Mouse (Mus musculus) adrenal gland, postnatal 4 days (tissue): ENCODE measurements around the gene Nosip. TPM values are rescaled to one million over a fixed set of nuclear protein-coding genes. Genes with fewer than 3 reads are reported as not detected.
"Not testable (repeated sequence)": the region's sequence is repeated elsewhere in the genome, so short reads cannot be mapped to it uniquely, and the experiment has no call there.

Experiments used
- DNase-seq, 2 experiments: peaks; one replicate each; pipeline ENCODE4 v3.0.0; 2021 to 2022; ENCODE audit warnings: low spot score in 2 of 2, mixed read lengths in 2 of 2
- total RNA-seq, 2 experiments: library from RNA; stranded (reverse); gene quantifications; 2 replicates each; pipeline ENCODE4 v1.2.3; 2021

Gene Nosip
- total RNA-seq, 2 experiments from 2014 or later = 61.1 to 71.2 TPM

DNA sequence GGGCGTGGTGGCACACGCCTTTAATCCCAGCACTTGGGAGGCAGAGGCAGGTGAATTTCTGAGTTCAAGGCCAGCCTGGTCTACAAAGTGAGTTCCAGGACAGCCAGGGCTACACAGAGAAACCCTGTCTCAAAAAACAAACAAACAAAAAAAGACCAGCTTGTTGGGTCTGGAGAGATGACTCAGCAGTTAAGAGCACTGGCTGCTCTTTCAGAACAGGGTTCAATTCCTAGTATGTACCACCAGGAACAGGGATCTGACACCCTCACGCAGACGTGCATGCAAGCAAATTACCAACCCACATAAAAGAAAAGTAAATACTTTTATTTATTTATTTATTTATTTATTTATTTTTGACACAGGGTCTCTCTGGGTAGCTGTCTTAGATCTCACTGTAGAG lies 47.9 kb downstream of the Nosip start:
- DNase-seq = not testable (repeated sequence)

DNA sequence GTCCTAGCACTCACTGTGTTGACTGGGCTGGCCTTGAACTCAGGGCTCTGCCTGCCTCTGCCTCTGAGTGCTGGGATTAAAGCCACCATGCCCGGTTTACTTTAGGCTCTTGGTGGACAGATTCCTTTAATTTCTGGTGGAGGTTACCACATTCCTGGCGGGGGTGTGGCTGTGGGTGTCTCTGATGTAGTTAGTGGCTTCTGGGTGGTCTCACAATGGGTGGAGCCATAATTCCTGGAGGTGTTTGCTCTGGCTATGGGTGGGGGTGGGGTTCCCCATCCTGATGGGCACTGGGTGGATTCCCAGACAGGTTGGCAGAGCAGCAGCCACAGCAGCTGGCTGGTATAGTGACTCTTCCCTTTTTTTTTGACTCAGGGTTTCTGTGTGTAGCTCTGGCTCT lies 49.7 kb downstream of the Nosip start:
- no peak for DNase-seq

DNA sequence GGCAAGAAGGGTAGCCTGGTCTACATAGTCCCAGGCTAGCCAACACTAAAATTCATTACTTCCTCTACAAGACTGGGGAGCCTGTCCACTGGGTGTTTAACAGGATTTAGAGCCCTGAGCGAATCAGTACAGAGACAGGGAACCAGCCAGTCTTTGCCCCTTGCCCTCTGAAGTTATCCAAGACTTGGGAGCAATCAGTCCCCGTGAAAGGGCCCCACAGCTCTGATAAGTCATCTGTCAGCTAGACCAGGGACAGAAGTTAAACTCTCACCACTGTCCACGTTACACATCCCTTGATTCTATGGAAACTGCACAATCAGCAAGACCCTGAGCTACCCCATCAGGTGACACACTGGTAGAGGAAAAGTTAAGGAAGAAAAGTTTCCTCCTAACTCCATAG lies 50.3 kb downstream of the Nosip start:
- no peak for DNase-seq

DNA sequence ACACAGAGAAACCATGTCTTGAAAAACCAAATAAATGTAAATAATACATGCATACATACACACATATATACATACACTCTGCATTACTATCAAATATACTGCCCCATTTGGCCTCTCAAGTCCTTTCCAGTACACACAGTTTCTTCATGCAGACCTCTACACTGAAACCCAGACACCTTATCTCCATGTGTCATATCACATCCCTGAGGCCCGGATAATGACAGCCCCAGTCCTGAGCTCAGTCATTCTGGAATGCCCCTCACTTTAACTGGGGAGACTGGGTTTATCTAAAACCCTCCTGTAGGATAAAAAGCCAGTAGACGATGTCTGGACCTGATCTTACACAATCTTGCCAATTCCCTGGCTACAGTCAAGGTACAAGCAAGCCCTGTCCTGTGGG lies 51.2 kb downstream of the Nosip start:
- DNase-seq = no peak

DNA sequence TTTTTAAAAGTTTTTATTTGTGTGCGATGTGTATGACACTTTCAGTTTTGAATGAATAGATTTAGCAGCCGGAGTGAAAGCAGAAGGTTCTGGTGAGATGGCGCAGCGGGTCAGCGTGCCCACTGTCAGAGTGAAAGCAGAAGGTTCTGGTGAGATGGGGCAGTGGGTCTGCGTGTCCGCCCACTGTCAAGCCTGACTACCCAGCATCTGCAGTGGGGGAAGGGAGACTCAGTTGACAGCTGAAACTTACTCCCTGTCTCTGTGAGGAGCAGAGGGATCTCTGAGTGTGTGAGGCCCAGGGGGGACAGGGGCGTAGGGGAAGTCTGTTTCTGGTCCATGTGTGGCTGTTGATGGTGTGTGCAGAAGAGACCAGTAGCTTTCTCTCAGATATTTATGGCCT lies 55.3 kb downstream of the Nosip start:
- DNase-seq = no peak

DNA sequence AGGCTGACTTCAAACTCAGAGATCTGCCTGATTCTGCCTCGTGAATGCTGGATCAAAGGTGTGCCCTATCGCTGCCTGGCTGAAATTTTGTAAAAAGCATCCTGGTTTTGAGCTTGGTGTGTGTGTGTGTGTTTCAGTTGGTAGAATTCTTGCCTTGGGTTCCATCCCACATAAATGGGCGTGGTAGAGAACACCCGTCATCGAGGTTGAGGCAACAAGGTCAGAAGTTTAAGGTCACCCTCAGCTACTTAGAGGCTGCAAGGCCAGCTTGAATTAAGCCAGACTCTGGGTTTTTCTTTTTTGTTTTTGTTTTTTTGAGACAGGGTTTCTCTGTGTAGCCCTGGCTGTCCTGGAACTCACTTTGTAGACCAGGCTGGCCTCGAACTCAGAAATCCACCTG lies 56.1 kb downstream of the Nosip start:
- no peak for DNase-seq

DNA sequence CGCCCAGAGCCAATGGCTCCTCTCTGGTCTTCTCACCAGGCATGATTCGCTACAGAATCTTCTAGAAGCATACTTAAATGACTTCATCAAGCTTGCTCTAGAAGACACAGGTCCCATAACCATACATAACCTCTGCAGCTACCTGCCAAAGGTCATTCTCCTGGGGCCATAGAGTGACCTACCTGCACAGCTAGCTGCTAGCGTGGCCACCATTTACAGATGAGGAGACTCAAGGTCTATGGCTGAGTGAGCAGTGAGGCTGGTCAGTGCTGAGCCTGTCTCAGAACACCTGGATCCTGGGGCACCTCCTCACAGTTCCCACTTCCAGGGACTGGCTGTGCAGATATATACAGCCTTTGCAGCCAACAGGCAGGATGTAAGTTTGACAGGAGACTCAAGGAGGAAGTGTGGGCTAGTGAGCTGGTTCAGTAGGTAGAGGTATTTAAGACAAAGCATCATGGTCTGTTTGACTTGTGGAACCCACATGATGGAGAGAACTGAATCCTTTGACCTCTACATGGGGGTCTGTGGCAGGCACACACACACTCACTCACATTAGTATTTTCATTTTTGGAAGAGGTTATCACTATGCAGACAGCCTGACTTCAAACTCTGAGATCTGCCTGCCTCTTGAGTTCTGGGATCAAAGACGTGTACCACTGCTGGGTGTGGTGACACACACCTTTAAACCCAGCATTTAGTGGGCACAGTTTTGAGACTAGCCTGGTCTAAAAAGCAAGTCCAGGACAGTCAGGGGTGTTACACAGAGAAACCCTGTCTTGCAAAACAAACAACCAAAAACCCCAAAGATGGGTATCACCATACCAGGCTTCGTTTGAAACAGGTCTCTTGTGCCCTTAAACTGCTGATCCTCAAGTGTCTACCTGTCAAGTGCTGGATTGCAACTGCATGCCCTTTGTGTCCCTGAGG lies 57.8 kb downstream of the Nosip start:
- DNase-seq = no peak

DNA sequence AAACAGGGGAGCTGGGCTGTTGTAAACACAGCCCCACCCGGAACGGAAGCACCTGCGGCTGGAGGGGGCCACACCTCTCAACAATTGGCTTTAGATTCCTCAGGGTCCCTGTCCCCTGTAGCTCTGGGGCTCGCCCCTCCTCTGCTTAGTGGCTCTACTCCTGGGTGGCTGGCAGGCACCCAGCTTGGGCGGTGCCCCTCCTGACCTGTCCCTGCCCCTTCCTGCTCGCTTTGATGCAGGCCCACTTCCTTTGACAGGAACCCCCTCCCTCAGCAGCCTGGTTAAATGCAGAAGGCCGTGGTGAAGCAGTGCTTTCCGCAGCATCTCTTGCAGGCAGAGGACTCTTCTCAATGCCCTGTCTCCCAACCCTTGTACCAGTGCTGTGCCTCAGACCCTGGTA lies 59.2 kb downstream of the Nosip start:
- no peak for DNase-seq

DNA sequence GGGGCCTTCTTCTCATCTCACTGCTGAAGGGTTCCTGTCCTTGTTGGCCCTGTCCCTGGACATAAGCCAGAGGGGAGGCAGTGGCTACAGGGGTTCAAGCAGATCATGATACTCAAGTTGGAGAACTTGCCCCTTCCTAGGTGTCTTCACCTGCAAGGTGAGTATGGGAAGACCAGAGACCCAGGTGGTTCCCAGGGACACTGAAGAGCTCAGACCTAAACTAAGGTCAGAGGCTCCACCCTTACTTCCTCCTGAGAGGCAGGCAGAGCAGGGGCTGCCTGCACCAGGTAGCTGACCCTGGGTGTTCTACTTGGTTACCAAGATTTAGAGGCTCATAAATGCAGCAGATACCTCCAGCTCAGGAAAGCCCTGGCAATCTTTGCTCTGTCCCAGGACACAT lies 59.7 kb downstream of the Nosip start:
- DNase-seq = no peak

DNA sequence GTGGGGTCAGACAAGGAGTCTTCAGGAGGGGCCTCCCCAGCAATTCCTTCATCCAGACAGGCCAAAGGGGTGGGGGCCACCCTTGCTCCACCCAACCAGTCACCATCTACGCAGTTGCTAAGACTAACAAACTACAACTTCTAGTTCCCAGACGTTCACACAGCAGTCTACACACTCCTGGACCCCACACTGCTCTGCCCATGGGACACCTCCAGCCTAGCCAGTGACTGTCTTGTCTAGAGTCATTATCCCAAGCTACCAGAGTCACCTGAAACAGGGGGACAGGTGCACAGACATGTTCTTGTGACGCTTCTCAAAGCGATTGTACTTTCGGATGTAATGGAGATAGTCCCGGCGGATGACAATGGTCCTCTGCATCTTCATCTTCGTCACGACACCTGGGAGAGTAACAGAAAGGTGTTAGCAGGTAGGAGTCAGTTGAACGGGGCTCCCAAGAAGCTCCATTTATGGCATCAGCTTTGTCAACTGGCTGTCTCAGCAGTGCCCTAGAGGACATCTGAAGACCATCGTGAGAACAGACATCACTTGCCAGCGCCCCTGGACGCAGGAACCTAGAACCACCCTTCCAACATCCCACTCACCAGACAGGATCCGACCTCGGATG lies 60.4 kb downstream of the Nosip start:
- no peak for DNase-seq

DNA sequence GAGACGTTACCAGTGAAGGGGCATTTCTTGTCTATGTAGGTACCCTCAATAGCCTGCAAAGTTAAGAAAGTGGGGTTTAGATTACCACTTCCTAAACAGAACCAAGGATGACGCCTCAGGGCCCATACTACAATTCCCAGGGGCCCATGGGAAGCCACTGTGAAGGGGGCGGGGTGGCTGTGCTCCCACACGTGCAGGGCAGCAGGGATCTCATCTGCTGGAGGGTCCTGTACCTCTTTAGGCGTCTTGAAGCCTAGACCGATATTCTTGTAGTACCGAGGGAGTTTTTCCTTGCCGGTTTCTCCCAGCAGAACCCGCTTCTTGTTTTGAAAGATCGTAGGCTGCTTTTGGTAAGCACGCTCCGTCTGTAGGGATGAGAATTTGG lies 60.9 kb downstream of the Nosip start:
- no peak for DNase-seq

DNA sequence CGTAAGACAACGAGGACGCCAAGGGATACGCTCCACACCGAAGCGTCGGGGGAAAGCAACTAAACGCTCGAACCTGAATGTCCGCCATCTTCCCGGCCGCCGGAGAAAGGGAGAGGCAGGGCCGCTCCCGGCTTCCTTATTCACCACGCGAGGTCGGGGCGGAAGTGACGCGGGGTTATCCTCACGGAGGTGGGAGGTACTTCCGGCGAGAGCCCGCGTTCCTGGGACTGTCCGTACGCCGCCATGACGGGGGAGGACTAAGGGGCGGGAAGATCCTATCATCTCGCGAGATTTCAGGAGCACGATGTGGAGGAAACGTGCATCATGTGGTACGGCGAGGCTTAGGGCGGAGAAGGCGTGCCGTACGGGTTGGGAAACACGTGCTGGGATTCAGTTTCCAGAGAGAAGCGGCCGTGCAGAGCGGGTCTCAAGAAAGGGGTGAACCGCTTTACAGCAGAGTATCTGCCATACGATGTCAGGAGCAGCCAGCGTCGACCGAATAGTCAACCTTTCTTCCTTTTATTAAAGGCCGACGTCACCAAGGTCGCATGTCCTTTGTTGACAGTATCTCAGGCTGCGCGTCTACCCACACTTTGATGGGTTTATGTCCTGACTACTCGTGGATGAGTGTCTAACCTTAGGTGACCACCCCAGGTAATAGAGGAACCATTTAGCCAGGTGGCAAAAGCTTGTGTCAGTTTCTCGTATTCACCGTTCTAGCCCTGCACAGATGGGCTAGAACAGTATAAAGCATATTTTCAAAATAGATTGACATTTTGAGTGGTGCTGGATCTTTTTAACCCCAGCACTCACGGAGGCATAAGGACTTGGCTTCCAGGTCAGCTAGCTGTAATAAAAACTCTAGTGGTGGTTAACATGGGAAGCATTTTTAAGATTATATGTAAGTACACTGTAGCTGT lies 62.3 kb downstream of the Nosip start, which contains the start of gene Rps11:
TSS of gene Rps11 (minus strand) at position 216 of the 920 bp plus-strand sequence.
- DNase-seq = peak; percentile 91 to 97

DNA sequence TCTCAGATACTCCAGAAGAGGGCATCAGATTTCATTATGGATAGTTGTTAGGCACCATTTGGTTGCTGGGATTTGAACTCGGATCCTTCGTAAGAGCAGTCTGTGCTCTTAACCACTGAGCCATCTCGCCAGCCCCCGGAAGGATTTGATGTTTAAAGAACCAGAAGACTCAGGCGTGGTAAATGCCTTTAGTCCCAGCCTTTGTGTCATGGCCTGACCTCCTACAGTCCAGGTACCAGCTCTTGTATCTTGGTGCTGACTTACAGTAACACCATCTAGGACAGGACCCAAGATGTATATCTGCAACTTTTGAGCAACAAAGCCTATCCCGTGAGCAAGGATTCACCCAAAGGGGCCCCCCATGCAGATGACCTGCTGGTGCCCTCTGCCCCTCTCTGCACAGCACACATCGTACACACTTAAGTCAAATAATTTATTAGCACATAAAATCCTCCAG lies 62.9 kb downstream of the Nosip start:
- DNase-seq = no peak

DNA sequence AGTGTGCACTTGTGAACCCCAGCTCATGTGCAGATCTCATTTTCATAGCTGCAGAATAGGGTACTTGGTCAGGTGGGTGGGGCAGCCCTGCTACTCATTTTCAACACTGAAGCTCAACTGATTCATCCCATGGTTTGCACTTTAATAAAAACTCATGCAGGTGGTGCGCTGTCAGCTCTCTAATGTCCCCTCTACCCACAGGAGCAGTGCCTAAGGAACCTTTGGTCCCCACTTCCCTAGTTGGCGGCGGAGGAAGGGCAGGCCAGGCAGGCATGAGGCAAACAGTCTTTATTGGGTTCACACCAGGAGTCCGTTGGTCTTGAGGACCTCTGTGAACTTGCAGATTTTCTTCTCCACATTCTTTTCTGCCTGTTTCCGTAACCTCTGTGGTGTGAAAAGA lies 63.4 kb downstream of the Nosip start:
- not testable (repeated sequence) for DNase-seq

DNA sequence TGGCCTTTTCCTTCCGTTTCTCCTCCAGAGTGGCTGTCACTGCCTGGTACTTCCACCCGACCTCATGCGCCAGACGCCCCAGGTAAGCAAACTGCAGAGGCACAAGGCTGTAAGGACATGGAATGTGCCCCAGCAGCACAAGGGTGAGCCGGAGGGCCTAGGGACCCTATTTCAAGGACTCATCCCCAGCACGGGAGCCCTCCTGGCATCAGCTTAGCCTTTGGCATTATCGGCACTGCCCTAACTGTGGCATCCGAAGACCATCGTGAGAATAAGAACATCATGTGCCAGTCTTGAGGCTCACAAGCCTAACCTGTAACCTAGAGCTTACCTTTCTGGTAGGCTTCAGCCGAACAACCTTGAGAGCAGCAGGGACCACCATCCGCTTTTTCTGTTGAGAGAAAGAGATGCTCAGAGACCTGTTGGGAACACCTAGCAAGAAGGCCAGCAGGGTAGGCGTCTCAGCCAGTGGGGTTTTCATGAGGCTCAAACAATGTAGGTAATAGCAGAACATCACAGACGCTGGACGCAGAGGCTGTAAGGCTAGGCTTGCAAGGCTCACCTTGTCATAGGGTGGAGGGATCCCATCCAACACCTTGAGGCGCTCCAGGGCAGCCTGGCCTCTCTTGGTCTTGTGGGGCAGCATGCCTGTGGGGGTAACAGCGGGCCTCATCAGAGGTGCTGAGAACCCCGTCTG lies 64.1 kb downstream of the Nosip start:
- DNase-seq = no peak

DNA sequence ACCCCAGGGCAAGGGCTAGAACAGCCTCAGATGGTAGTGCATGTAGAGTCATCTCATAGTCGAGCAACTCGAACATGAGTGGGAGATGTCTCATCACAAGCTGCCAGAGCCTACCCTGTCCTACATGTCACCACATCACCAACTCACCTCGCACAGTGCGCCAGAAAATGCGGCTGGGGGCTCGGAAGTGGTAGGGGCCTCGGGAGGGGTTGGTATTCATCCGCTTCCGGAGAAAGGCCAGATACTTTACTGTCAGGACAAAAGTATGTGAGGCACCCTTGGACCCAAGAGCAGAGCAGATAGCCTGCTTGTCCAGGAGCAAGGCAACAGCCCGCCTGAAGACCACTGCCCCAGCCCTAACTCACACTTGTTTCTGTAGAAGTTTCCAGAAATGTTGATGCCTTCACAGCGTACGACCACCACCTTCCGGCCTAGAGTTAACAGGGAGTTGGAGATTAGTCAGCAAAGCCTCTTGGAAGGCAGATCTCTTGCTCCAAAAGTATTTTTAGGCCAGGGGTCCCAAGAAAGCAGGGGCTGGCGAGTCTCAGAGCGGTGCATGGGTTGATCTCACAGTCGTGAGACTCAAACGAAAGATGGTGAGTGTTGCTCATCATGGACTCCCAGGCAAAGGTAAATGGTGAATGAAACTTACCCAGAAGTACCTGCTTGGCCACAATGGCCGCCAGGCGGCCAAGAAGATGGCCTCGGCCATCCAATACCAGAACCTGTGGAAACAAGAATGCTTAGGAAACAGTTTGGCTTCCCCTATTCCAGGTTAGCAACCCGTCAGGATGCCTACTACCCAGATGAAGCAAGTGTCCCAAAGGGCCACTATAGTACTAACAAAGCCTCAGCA lies 64.8 kb downstream of the Nosip start:
- no peak for DNase-seq
